Mouse (Mus musculus) cerebellum, adult 11-12 months (tissue): ENCODE measurements around the gene Ewsr1.
"Not testable (repeated sequence)": the region's sequence is repeated elsewhere in the genome, so short reads cannot be mapped to it uniquely, and the experiment has no call there.

Experiments used
- DNase-seq: peaks from one replicate; pipeline ENCODE4 v3.0.0; 2022

Ewsr1 gene

GRCm38 (mm10) chr11:5096480-5097020 is 2.5 kb downstream of the Ewsr1 start:
- no peak for DNase-seq

GRCm38 (mm10) chr11:5095877-5096276 is 3.2 kb downstream of the Ewsr1 start:
- no peak for DNase-seq

GRCm38 (mm10) chr11:5091706-5092105 is 7.4 kb downstream of the Ewsr1 start:
- no peak for DNase-seq

- no peak for DNase-seq
These were observed 9.9 kb downstream of the Ewsr1 start for GRCm38 (mm10) chr11:5089147-5089546.

GRCm38 (mm10) chr11:5076843-5077242 is 22.2 kb downstream of the Ewsr1 start:
- not testable (repeated sequence) for DNase-seq

- no peak for DNase-seq
These were observed 23.3 kb downstream of the Ewsr1 start for GRCm38 (mm10) chr11:5075760-5076159.

- no peak for DNase-seq
These were observed 24.2 kb downstream of the Ewsr1 start for GRCm38 (mm10) chr11:5074882-5075281.

GRCm38 (mm10) chr11:5068126-5068971 is 30.7 kb downstream of the Ewsr1 start:
- DNase-seq: no peak

- no peak for DNase-seq
These were observed 32.0 kb downstream of the Ewsr1 start for GRCm38 (mm10) chr11:5067063-5067462.

- peak; percentile 85 for DNase-seq
These were observed 33.8 kb downstream of the Ewsr1 start, which contains the start of gene Gas2l1 for GRCm38 (mm10) chr11:5065056-5065821. TSS of gene Gas2l1 (minus strand) at chr11:5065327.

GRCm38 (mm10) chr11:5064282-5065055 is 34.6 kb downstream of the Ewsr1 start:
- no peak for DNase-seq

GRCm38 (mm10) chr11:5063561-5064281 is 35.3 kb downstream of the Ewsr1 start:
- DNase-seq: no peak

- no peak for DNase-seq
These were observed 36.1 kb downstream of the Ewsr1 start for GRCm38 (mm10) chr11:5062860-5063505.

- no peak for DNase-seq
These were observed 36.7 kb downstream of the Ewsr1 start for GRCm38 (mm10) chr11:5062326-5062725.

GRCm38 (mm10) chr11:5061413-5062139 is 37.5 kb downstream of the Ewsr1 start:
- peak; percentile 75 for DNase-seq

GRCm38 (mm10) chr11:5060756-5061412 is 38.2 kb downstream of the Ewsr1 start:
- DNase-seq: no peak

- no peak for DNase-seq
These were observed 39.3 kb downstream of the Ewsr1 start for GRCm38 (mm10) chr11:5059704-5060156.

GRCm38 (mm10) chr11:5059230-5059629 is 39.8 kb downstream of the Ewsr1 start:
- DNase-seq: no peak

GRCm38 (mm10) chr11:5058783-5059182 is 40.3 kb downstream of the Ewsr1 start:
- no peak for DNase-seq
